Mouse (Mus musculus): Measurements from ENCODE around the gene Tnfsf13.

Gene Tnfsf13

GRCm38 (mm10) chr11:69653399-69653798 is 32.2 kb downstream of the Tnfsf13 start:
- no peak for DNase-seq (ENCODE audit: low spot score in 2 of 2)

DNA sequence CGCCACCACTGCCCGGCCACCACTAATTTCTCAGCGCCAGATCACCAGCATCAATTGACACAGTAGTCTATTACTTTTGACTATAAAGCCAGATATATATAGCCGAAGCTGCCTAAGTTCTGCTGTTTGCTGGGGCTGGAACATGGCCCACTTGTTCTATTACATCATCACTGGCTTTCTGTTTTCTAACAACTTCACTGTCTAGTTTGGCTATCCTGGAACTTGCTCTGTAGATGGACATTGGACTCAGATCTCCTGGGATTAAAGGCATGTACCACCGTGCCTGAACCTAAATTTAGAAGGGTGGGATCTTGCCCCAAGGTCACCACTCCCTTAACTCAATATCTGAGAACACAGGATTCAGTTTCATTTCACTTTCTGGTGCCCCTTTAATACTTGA is 39.7 kb downstream of the Tnfsf13 start:
- no peak for DNase-seq (ENCODE audit: low spot score in 2 of 2)

DNA sequence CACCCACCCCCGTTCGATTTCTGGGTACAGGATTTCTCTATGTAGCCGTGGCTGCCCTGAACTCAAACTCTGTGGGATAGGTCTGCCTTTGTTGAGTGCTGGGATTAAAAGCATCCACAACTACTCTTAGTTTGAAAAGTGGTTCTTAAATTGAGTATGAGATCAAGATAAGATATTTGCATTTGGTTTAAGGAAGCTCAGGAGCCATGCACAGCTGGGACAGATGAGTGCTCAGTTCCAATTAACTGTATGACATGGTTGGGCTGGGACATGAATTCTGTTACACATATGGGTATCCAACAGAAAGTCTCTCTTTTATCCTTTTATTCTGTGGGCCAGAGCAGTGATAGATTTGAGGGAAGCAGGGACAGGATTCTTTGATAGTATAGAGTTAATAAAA is 50.1 kb downstream of the Tnfsf13 start:
- no peak for DNase-seq (ENCODE audit: low spot score in 2 of 2)

GRCm38 (mm10) chr11:69633128-69633866 is 52.3 kb downstream of the Tnfsf13 start:
- peak in 1 of 2 experiments; percentile 75 for DNase-seq (ENCODE audit: low spot score in 2 of 2)
